Mouse (Mus musculus) CH12.LX (cell line): Measurements from ENCODE around the gene B9d2. TPM values are rescaled to one million over a fixed set of nuclear protein-coding genes. Genes with fewer than 3 reads are reported as not detected.

Experiments used
- DNase-seq: peaks from one replicate; pipeline ENCODE4 v3.0.0-alpha.2; 2013; ENCODE audit errors: extremely low read depth
- H3K27ac ChIP-seq: 2 replicates; pipeline ENCODE4 v1.5.1; 2012; ENCODE audit warnings: low read depth, mild to moderate bottlenecking, control low read depth, moderate library complexity; ENCODE audit not compliant: insufficient read depth
- H3K27me3 ChIP-seq: replicated peaks from 2 replicates; pipeline ENCODE3; 2012; ENCODE audit warnings: inconsistent platforms
- H3K36me3 ChIP-seq, 2 experiments: replicated peaks in 1 of 2; 2 replicates each; pipeline versions ENCODE3 to v1.6.1; 2012; ENCODE audit warnings: inconsistent platforms in 1 of 2, low read length in 1 of 2, mild to moderate bottlenecking in 1 of 2, mixed read lengths in 1 of 2, moderate library complexity in 1 of 2; ENCODE audit not compliant: control insufficient read depth in 1 of 2, insufficient read depth in 1 of 2
- H3K4me1 ChIP-seq, 2 experiments: 2 replicates each; pipeline ENCODE4 v1.6.1; 2012; ENCODE audit warnings: inconsistent platforms in 1 of 2, moderate library complexity in 1 of 2; ENCODE audit not compliant: insufficient read depth in 2 of 2, control insufficient read depth in 1 of 2
- H3K4me2 ChIP-seq: 2 replicates; pipeline ENCODE4 v1.6.1; 2012; ENCODE audit warnings: low read depth, mild to moderate bottlenecking, control low read depth; ENCODE audit not compliant: poor library complexity, insufficient read depth, severe bottlenecking
- H3K4me3 ChIP-seq, 3 experiments: fragments of 150-350 bp in 1 of 3; sonication (generic) in 1 of 3; replicated peaks in 1 of 3; 2 replicates each; pipeline versions ENCODE3 to v1.5.1; 2011 to 2012; ENCODE audit warnings: low read depth in 2 of 3, low read length in 2 of 3, mild to moderate bottlenecking in 2 of 3, moderate library complexity in 2 of 3, control low read depth in 1 of 3, improper control_type of control experiment in 1 of 3, inconsistent platforms in 1 of 3, mixed read lengths in 1 of 3; ENCODE audit not compliant: poor library complexity in 1 of 3
- H3K79me2 ChIP-seq: replicated peaks from 2 replicates; pipeline ENCODE4 v1.6.1; 2012; ENCODE audit warnings: mild to moderate bottlenecking, moderate library complexity; ENCODE audit not compliant: control insufficient read depth, poor library complexity, insufficient read depth, severe bottlenecking; ENCODE audit errors: extremely low read depth
- H3K9ac ChIP-seq: 2 replicates; pipeline ENCODE4 v1.6.1; 2012; ENCODE audit warnings: low read depth, mild to moderate bottlenecking, control low read depth, moderate library complexity; ENCODE audit not compliant: insufficient read depth
- H3K9me3 ChIP-seq: replicated peaks from 2 replicates; pipeline ENCODE3; 2012; ENCODE audit warnings: low read length, inconsistent platforms, mixed read lengths
- BHLHE40 ChIP-seq: IDR thresholded peaks from 2 replicates; pipeline ENCODE4 v1.6.1; 2011; ENCODE audit warnings: mild to moderate bottlenecking, low read depth, low read length, improper control_type of control experiment
- CHD1 ChIP-seq: IDR thresholded peaks from 2 replicates; pipeline ENCODE4 v1.6.1; 2012; ENCODE audit warnings: low read depth, low read length, improper control_type of control experiment, inconsistent platforms
- CHD2 ChIP-seq: IDR thresholded peaks from 2 replicates; pipeline ENCODE4 v1.6.1; 2011; ENCODE audit warnings: low read length, improper control_type of control experiment
- CTCF ChIP-seq, 2 experiments: IDR thresholded peaks in 1 of 2; conservative IDR thresholded peaks in 1 of 2; 2 replicates each; pipeline ENCODE4 v1.5.1; 2011 to 2012; ENCODE audit warnings: low read depth in 2 of 2, low read length in 2 of 2, improper control_type of control experiment in 1 of 2, inconsistent platforms in 1 of 2, mild to moderate bottlenecking in 1 of 2, moderate library complexity in 1 of 2
- E2F4 ChIP-seq: IDR thresholded peaks from 2 replicates; pipeline ENCODE4 v1.6.1; 2011; ENCODE audit warnings: low read depth, low read length, improper control_type of control experiment; ENCODE audit not compliant: insufficient replicate concordance
- ELF1 ChIP-seq: IDR thresholded peaks from 2 replicates; pipeline ENCODE4 v1.6.1; 2014; ENCODE audit warnings: low read depth, mild to moderate bottlenecking, inconsistent platforms, low read length, improper control_type of control experiment
- EP300 ChIP-seq: IDR thresholded peaks from 2 replicates; pipeline ENCODE4 v1.6.1; 2011; ENCODE audit warnings: low read length, improper control_type of control experiment
- ETS1 ChIP-seq: conservative IDR thresholded peaks from 2 replicates; pipeline ENCODE4 v1.6.1; 2012; ENCODE audit warnings: low read depth, mild to moderate bottlenecking, inconsistent platforms, low read length, improper control_type of control experiment, moderate library complexity
- GABPA ChIP-seq: IDR thresholded peaks from 2 replicates; pipeline ENCODE4 v1.6.1; 2012; ENCODE audit warnings: low read depth, low read length, improper control_type of control experiment, inconsistent platforms; ENCODE audit not compliant: insufficient replicate concordance
- HCFC1 ChIP-seq: IDR thresholded peaks from 2 replicates; pipeline ENCODE4 v1.6.1; 2012; ENCODE audit warnings: low read depth, mild to moderate bottlenecking, inconsistent platforms, low read length, improper control_type of control experiment
- IRF4 ChIP-seq: IDR thresholded peaks from 2 replicates; pipeline ENCODE4 v1.6.1; 2014; ENCODE audit warnings: low read depth, mild to moderate bottlenecking, inconsistent platforms, low read length, improper control_type of control experiment
- KAT2A ChIP-seq: IDR thresholded peaks from 2 replicates; pipeline ENCODE4 v1.6.1; 2012; ENCODE audit warnings: low read length, improper control_type of control experiment, inconsistent platforms; ENCODE audit not compliant: insufficient replicate concordance
- MAFK ChIP-seq: IDR thresholded peaks from 2 replicates; pipeline ENCODE4 v1.6.1; 2011; ENCODE audit warnings: low read length, improper control_type of control experiment; ENCODE audit not compliant: insufficient replicate concordance
- MAX ChIP-seq: IDR thresholded peaks from 2 replicates; pipeline ENCODE4 v1.6.1; 2011; ENCODE audit warnings: low read length, improper control_type of control experiment
- MAZ ChIP-seq: IDR thresholded peaks from 2 replicates; pipeline ENCODE4 v1.6.1; 2012; ENCODE audit warnings: low read depth, mild to moderate bottlenecking, inconsistent platforms, low read length, improper control_type of control experiment, moderate library complexity
- MXI1 ChIP-seq: IDR thresholded peaks from 2 replicates; pipeline ENCODE4 v1.6.1; 2011; ENCODE audit warnings: mild to moderate bottlenecking, low read depth, low read length, improper control_type of control experiment
- MYC ChIP-seq: IDR thresholded peaks from 2 replicates; pipeline ENCODE4 v1.6.1; 2011; ENCODE audit warnings: low read depth, mild to moderate bottlenecking, improper control_type of control experiment, low read length
- NELFE ChIP-seq: IDR thresholded peaks from 2 replicates; pipeline ENCODE4 v1.6.1; 2011; ENCODE audit warnings: low read depth, low read length, improper control_type of control experiment
- NRF1 ChIP-seq: IDR thresholded peaks from 2 replicates; pipeline ENCODE4 v1.6.1; 2014; ENCODE audit warnings: low read depth, mild to moderate bottlenecking, inconsistent platforms, low read length, improper control_type of control experiment, moderate library complexity
- PAX5 ChIP-seq: IDR thresholded peaks from 2 replicates; pipeline ENCODE4 v1.6.1; 2012; ENCODE audit warnings: low read length, inconsistent platforms, mixed read lengths
- POLR2A ChIP-seq: IDR thresholded peaks from 2 replicates; pipeline ENCODE4 v1.6.1; 2011; ENCODE audit warnings: low read depth, mild to moderate bottlenecking, improper control_type of control experiment, low read length
- POLR2AphosphoS2 ChIP-seq: IDR thresholded peaks from 2 replicates; pipeline ENCODE4 v1.6.1; 2011; ENCODE audit warnings: low read depth, low read length, improper control_type of control experiment
- RAD21 ChIP-seq: IDR thresholded peaks from 2 replicates; pipeline ENCODE4 v1.6.1; 2011; ENCODE audit warnings: low read depth, mild to moderate bottlenecking, low read length, improper control_type of control experiment, moderate library complexity
- RCOR1 ChIP-seq: conservative IDR thresholded peaks from 2 replicates; pipeline ENCODE4 v1.6.1; 2012; ENCODE audit warnings: low read depth, mild to moderate bottlenecking, inconsistent platforms, low read length, improper control_type of control experiment
- SIN3A ChIP-seq: IDR thresholded peaks from 2 replicates; pipeline ENCODE4 v1.6.1; 2012; ENCODE audit warnings: low read length, improper control_type of control experiment, inconsistent platforms
- SMC3 ChIP-seq: IDR thresholded peaks from 2 replicates; pipeline ENCODE4 v1.6.1; 2011; ENCODE audit warnings: low read depth, low read length, improper control_type of control experiment
- TBP ChIP-seq: conservative IDR thresholded peaks from 2 replicates; pipeline ENCODE4 v1.6.1; 2011; ENCODE audit warnings: low read depth, low read length, improper control_type of control experiment
- TCF12 ChIP-seq: IDR thresholded peaks from 2 replicates; pipeline ENCODE4 v1.6.1; 2014; ENCODE audit warnings: low read depth, mild to moderate bottlenecking, inconsistent platforms, low read length, improper control_type of control experiment
- USF1 ChIP-seq: IDR thresholded peaks from 2 replicates; pipeline ENCODE4 v1.6.1; 2014; ENCODE audit warnings: low read depth, mild to moderate bottlenecking, inconsistent platforms, low read length, improper control_type of control experiment
- USF2 ChIP-seq: conservative IDR thresholded peaks from 2 replicates; pipeline ENCODE4 v1.6.1; 2011; ENCODE audit warnings: low read depth, low read length, improper control_type of control experiment
- ZC3H11A ChIP-seq: IDR thresholded peaks from 2 replicates; pipeline ENCODE4 v1.6.1; 2012; ENCODE audit warnings: low read depth, mild to moderate bottlenecking, inconsistent platforms, low read length, improper control_type of control experiment
- ZKSCAN1 ChIP-seq: IDR thresholded peaks from 2 replicates; pipeline ENCODE4 v1.6.1; 2012; ENCODE audit warnings: low read depth, inconsistent platforms, low read length, improper control_type of control experiment, borderline replicate concordance
- ZMIZ1 ChIP-seq: IDR thresholded peaks from 2 replicates; pipeline ENCODE4 v1.6.1; 2012; ENCODE audit warnings: low read depth, mild to moderate bottlenecking, inconsistent platforms, low read length, improper control_type of control experiment
- dilution Hi-C: fragments of 300-500 bp; cut with MboI; formaldehyde crosslinking; loops from 2 replicates; pipeline ENCODE4 v1.14.3; 2020; ENCODE audit warnings: low sequenced_read_pairs; ENCODE audit not compliant: extremely low pct_unique_long_range_greater_than_20kb, extremely low pct_ligation_motif_present
- in situ Hi-C: fragments of 300-500 bp; cut with MboI; formaldehyde crosslinking; loops from 3 replicates; pipeline ENCODE4 v1.14.3; 2019; ENCODE audit warnings: low sequenced_read_pairs, low pct_ligation_motif_present, low pct_unique_long_range_greater_than_20kb, mixed read lengths
- polyA plus RNA-seq: library from polyadenylated mRNA; unstranded; fragments of >175 nt; gene quantifications from 2 replicates; pipeline ENCODE4 v1.2.1, GENCODE M21; 2012; ENCODE audit warnings: low read depth; ENCODE audit not compliant: insufficient read length
- total RNA-seq, 2 experiments: library from RNA; depleted of rRNA; stranded (reverse); fragments of 300-350 nt in 1 of 2; fragments of >200 nt in 1 of 2; gene quantifications; 2 replicates each; pipeline ENCODE4 v1.2.3; 2012 to 2014

B9d2 gene
- total and polyA plus RNA-seq, 3 experiments, result 9.3 to 21.2 (median 15.8) TPM

GRCm38 (mm10) chr7:25689603-25690021 is 9.0 kb downstream of the B9d2 start:
- peaks cover 10 to 29% of the 10 kb centered on the region in 2 experiments for H3K4me1 ChIP-seq
- H3K36me3 ChIP-seq, result peaks cover 22 to 56% of the 10 kb centered on the region in 2 experiments
- peaks cover 25% of the 10 kb centered on the region for H3K79me2 ChIP-seq
- H3K9ac ChIP-seq, result peak overlapping the region; percentile 27
- in situ Hi-C loops, result no loop called here
- H3K27me3 ChIP-seq, result no peaks in the 10 kb centered on the region
- dilution Hi-C loops, result no loop called here
- no peaks in the 10 kb centered on the region for H3K9me3 ChIP-seq
- no peak for DNase-seq
- H3K4me3 ChIP-seq, result peak overlapping the region; percentile 31 to 83 (median 73)
- H3K27ac ChIP-seq, result peak overlapping the region; percentile 64
- TF ChIP-seq ELF1, result no peak; the same call in 1 of the 2 replicates
- no peak for TF ChIP-seq ZC3H11A
- no peak for TF ChIP-seq E2F4
- peak; percentile 61; the same call in 1 of the 2 replicates for TF ChIP-seq IRF4
- TF ChIP-seq CTCF (conservative IDR thresholded peaks at IDR 0.05 in 1 of 2, IDR thresholded peaks at IDR 0.05 in 1 of 2; ENCODE audit: low read depth in 2 of 2, low read length in 2 of 2), result no peak
- no peak for TF ChIP-seq MXI1
- no peak for TF ChIP-seq CHD2
- peak; percentile 32; the same call in 1 of the 2 replicates for TF ChIP-seq EP300
- TF ChIP-seq HCFC1, result no peak
- no peak for TF ChIP-seq NELFE
- 0 out of 2 replicates have a peak, but pooled peaks have one; percentile 5 for TF ChIP-seq TBP
- TF ChIP-seq TCF12, result no peak
- TF ChIP-seq SMC3, result no peak
- no peak for TF ChIP-seq USF1
- no peak for TF ChIP-seq POLR2AphosphoS2
- peak; percentile 77; the same call in 1 of the 2 replicates for TF ChIP-seq MAX
- no peak for TF ChIP-seq PAX5
- TF ChIP-seq MAFK, result no peak
- TF ChIP-seq MAZ, result no peak; the same call in 1 of the 2 replicates
- TF ChIP-seq USF2, result no peak
- no peak for TF ChIP-seq ZKSCAN1
- no peak for TF ChIP-seq POLR2A
- no peak for TF ChIP-seq KAT2A
- no peak for TF ChIP-seq RAD21
- TF ChIP-seq NRF1, result 0 out of 2 replicates have a peak, but pooled peaks have one; percentile 3
- no peak for TF ChIP-seq ZMIZ1
- TF ChIP-seq BHLHE40, result peak; percentile 49; the same call in 1 of the 2 replicates
- TF ChIP-seq GABPA, result no peak
- TF ChIP-seq ETS1, result no peak
- TF ChIP-seq RCOR1, result no peak
- TF ChIP-seq MYC, result no peak; the same call in 1 of the 2 replicates
- no peak for TF ChIP-seq CHD1
- TF ChIP-seq SIN3A, result 0 out of 2 replicates have a peak, but pooled peaks have one; percentile 21
- H3K4me2 ChIP-seq, result peak overlapping the region; percentile 55
